Mouse (Mus musculus) frontal cortex, postnatal 10 days (tissue): ENCODE data around the gene Ppp1r2.

Experiments
- DNase-seq, 2 experiments: peaks; one replicate each; pipeline ENCODE4 v3.0.0; 2022; ENCODE audit warnings: low spot score in 2 of 2, mixed read lengths in 1 of 2

Gene Ppp1r2

GRCm38 (mm10) chr16:31290751-31291365 is 15.8 kb upstream of the Ppp1r2 start:
- DNase-seq: no peak

- DNase-seq: peak; percentile 73 to 75
These were observed 15.2 kb upstream of the Ppp1r2 start for GRCm38 (mm10) chr16:31290281-31290680.

- DNase-seq: no peak
These were observed 12.6 kb upstream of the Ppp1r2 start for GRCm38 (mm10) chr16:31287712-31288111.

- no peak for DNase-seq
These were observed 11.9 kb upstream of the Ppp1r2 start for GRCm38 (mm10) chr16:31286801-31287488.

GRCm38 (mm10) chr16:31281981-31282380 is 6.9 kb upstream of the Ppp1r2 start:
- no peak for DNase-seq

GRCm38 (mm10) chr16:31280176-31280575 is 5.1 kb upstream of the Ppp1r2 start:
- no peak for DNase-seq

- no peak for DNase-seq
These were observed 3.5 kb upstream of the Ppp1r2 start for GRCm38 (mm10) chr16:31278581-31278980.

GRCm38 (mm10) chr16:31278081-31278480 is 3.0 kb upstream of the Ppp1r2 start:
- no peak for DNase-seq

GRCm38 (mm10) chr16:31276962-31277361 is 1.9 kb upstream of the Ppp1r2 start:
- no peak for DNase-seq

- DNase-seq: no peak
These were observed 1.5 kb upstream of the Ppp1r2 start for GRCm38 (mm10) chr16:31276539-31276938.

GRCm38 (mm10) chr16:31274084-31274483 is 993 bp downstream of the Ppp1r2 start:
- no peak for DNase-seq

GRCm38 (mm10) chr16:31266692-31267091 is 8.4 kb downstream of the Ppp1r2 start:
- no peak for DNase-seq

GRCm38 (mm10) chr16:31256151-31256550 is 18.9 kb downstream of the Ppp1r2 start:
- no peak for DNase-seq

- no peak for DNase-seq
These were observed 19.4 kb downstream of the Ppp1r2 start for GRCm38 (mm10) chr16:31255685-31256084.

GRCm38 (mm10) chr16:31249401-31249800 is 25.7 kb downstream of the Ppp1r2 start:
- DNase-seq: no peak

GRCm38 (mm10) chr16:31248717-31249116 is 26.4 kb downstream of the Ppp1r2 start:
- no peak for DNase-seq

GRCm38 (mm10) chr16:31247442-31247841 is 27.6 kb downstream of the Ppp1r2 start:
- no peak for DNase-seq

GRCm38 (mm10) chr16:31244053-31244452 is 31.0 kb downstream of the Ppp1r2 start:
- no peak for DNase-seq

GRCm38 (mm10) chr16:31241433-31241832 is 33.6 kb downstream of the Ppp1r2 start:
- no peak for DNase-seq

- DNase-seq: no peak
These were observed 34.5 kb downstream of the Ppp1r2 start for GRCm38 (mm10) chr16:31240569-31240968.

GRCm38 (mm10) chr16:31238281-31238680 is 36.8 kb downstream of the Ppp1r2 start:
- DNase-seq: no peak

GRCm38 (mm10) chr16:31235457-31236310 is 39.4 kb downstream of the Ppp1r2 start:
- no peak for DNase-seq
